8 mouse cellular contexts compared by ENCODE assay signal in genomic region chr1:131095574-131095973, GRCm38 (mm10). TPM values are rescaled to one million over a fixed set of nuclear protein-coding genes. Genes with fewer than 3 reads are reported as not detected.
DNase-seq lines count a peak whose midpoint lies in the region; ATAC-seq and TF ChIP-seq lines count a peak whose summit lies in the region.

No protein-coding gene starts in this region.

- no peak for ATAC-seq in limb, embryonic 14.5 days (ENCODE audit: low FRiP score, low read depth)
- no peak for ATAC-seq in neural tube, embryonic 12.5 days (ENCODE audit: low FRiP score, low read depth)

- peaks cover 11% of the 10 kb centered on the region for H3K4me1 ChIP-seq in embryonic fibroblast, embryonic 13.5 days (ENCODE audit: control insufficient read depth, insufficient read depth, low read length)
- H3K4me1 ChIP-seq in limb, embryonic 14.5 days (ENCODE audit: control insufficient read depth, insufficient read depth, low read length) = peaks cover 26% of the 10 kb centered on the region
- peaks cover 40% of the 10 kb centered on the region for H3K4me1 ChIP-seq in neural tube, embryonic 12.5 days

- TF ChIP-seq CTCF in layer of hippocampus, adult 2 months (conservative IDR thresholded peaks at IDR 0.05) = no peak
- TF ChIP-seq CTCF in embryonic fibroblast, embryonic 13.5 days (IDR thresholded peaks at IDR 0.05; ENCODE audit: borderline replicate concordance, insufficient read depth, low read length) = no peak

- DNase-seq in layer of hippocampus, adult 2 months (ENCODE audit: low spot score in 2 of 2) = peak in 1 of 2 experiments; percentile 65
- DNase-seq in layer of hippocampus, postnatal 25 days (ENCODE audit: extremely low spot score in 1 of 2, low spot score in 1 of 2) = no peak
- DNase-seq in limb, embryonic 14.5 days (ENCODE audit: low spot score) = no peak
- no peak for DNase-seq in thymus, postnatal 14 days
- DNase-seq in left cerebral cortex, postnatal 36 days (ENCODE audit: low spot score in 2 of 2) = no peak
- no peak for DNase-seq in cerebellum, adult 9-10 months

- 52% methylated on average over 8 of the region's 8 CpGs for WGBS in limb, embryonic 14.5 days
- WGBS in neural tube, embryonic 12.5 days = 37% methylated on average over 8 of the region's 8 CpGs

- peak overlapping the region; percentile 90 for H3K9ac ChIP-seq in limb, embryonic 14.5 days (ENCODE audit: low read depth, low read length, severe bottlenecking)
- H3K9ac ChIP-seq in neural tube, embryonic 12.5 days = peak overlapping the region; percentile 95

- no peaks in the 10 kb centered on the region for H3K9me3 ChIP-seq in limb, embryonic 14.5 days (ENCODE audit: control insufficient read depth, low read length)
- no peaks in the 10 kb centered on the region for H3K9me3 ChIP-seq in neural tube, embryonic 12.5 days

- peak overlapping the region; percentile 89 for H3K4me3 ChIP-seq in layer of hippocampus, adult 2 months
- peak overlapping the region; percentile 83 for H3K4me3 ChIP-seq in embryonic fibroblast, embryonic 13.5 days (ENCODE audit: insufficient read depth, low read length)
- peak overlapping the region; percentile 93 for H3K4me3 ChIP-seq in limb, embryonic 14.5 days (replicated peaks; ENCODE audit: low read length)
- H3K4me3 ChIP-seq in neural tube, embryonic 12.5 days = peak overlapping the region; percentile 99

- peak overlapping the region; percentile 79 for H3K4me2 ChIP-seq in limb, embryonic 14.5 days (replicated peaks; ENCODE audit: low read depth, low read length, severe bottlenecking)
- H3K4me2 ChIP-seq in neural tube, embryonic 12.5 days (replicated peaks) = peak overlapping the region; percentile 81

- no peaks in the 10 kb centered on the region for H3K36me3 ChIP-seq in limb, embryonic 14.5 days (ENCODE audit: control insufficient read depth, insufficient read depth, low read length)
- H3K36me3 ChIP-seq in neural tube, embryonic 12.5 days = no peaks in the 10 kb centered on the region

- H3K27me3 ChIP-seq in limb, embryonic 14.5 days (ENCODE audit: control insufficient read depth, insufficient read depth, low read length) = no peaks in the 10 kb centered on the region
- no peaks in the 10 kb centered on the region for H3K27me3 ChIP-seq in neural tube, embryonic 12.5 days (replicated peaks)

- intact Hi-C loops in left cerebral cortex, postnatal 36 days (cut with DNase I) = loop anchor here (5.0 kb wide), 1 partner anchor 33 kb away; no protein-coding TSS in a partner anchor

- peak overlapping the region; percentile 85; the same call in 1 of the 2 replicates for H3K27ac ChIP-seq in layer of hippocampus, adult 2 months
- no peak overlapping the region for H3K27ac ChIP-seq in embryonic fibroblast, embryonic 13.5 days (ENCODE audit: insufficient read depth, low read length)
- H3K27ac ChIP-seq in limb, embryonic 14.5 days (replicated peaks; ENCODE audit: low read depth, low read length) = no peak overlapping the region
- H3K27ac ChIP-seq in neural tube, embryonic 12.5 days = no peak overlapping the region

- no peak for TF ChIP-seq POLR2A in embryonic fibroblast, embryonic 13.5 days (IDR thresholded peaks at IDR 0.05; ENCODE audit: low read depth, low read length)
- no peak for TF ChIP-seq POLR2A in limb, embryonic 14.5 days (IDR thresholded peaks at IDR 0.05; ENCODE audit: borderline replicate concordance, extremely low read depth, insufficient read depth, insufficient read length)

RNA-seq across cellular contexts. Expression of gene Mapkapk2, which starts 2.1 kb away (rescaled TPM):
- 10 to 100 TPM; 28.4 to 29.4 TPM for total RNA-seq in layer of hippocampus, adult 2 months (2021)
- 10 to 100 TPM; 26.9 to 31.4 TPM for total RNA-seq in layer of hippocampus, postnatal 25 days (2021)
- 111 and 124 TPM in 2 replicates for polyA plus RNA-seq in embryonic fibroblast, embryonic 13.5 days (2011; ENCODE audit: insufficient read length, low read depth, missing spikeins)
- polyA plus RNA-seq in limb, embryonic 14.5 days (2012; rRNA removed) = 60.9 and 70.0 TPM in 2 replicates
- 49.9 and 51.6 TPM in 2 replicates for polyA plus RNA-seq in limb, embryonic 14.5 days (2014; fragmentation: Nextera tagmentation; extraction: Ambion mirVana)
- 44.2 and 46.8 TPM in 2 replicates for polyA plus RNA-seq in neural tube, embryonic 12.5 days (2016; fragmentation: Nextera tagmentation; extraction: Ambion mirVana)
- total RNA-seq in left cerebral cortex, postnatal 36 days (2021) = 10 to 100 TPM; 26.3 to 30.7 TPM

RNA-seq across cellular contexts. Expression of gene Dyrk3, which starts 42.6 kb away (rescaled TPM):
- 10 to 100 TPM; 19.2 to 21.7 TPM for total RNA-seq in layer of hippocampus, adult 2 months (2021)
- total RNA-seq in layer of hippocampus, postnatal 25 days (2021) = 10 to 100 TPM; 15.7 to 17.4 TPM
- 4.5 TPM in 2 replicates for polyA plus RNA-seq in embryonic fibroblast, embryonic 13.5 days (2011; ENCODE audit: insufficient read length, low read depth, missing spikeins)
- polyA plus RNA-seq in limb, embryonic 14.5 days (2012; rRNA removed) = 1.6 and 1.7 TPM in 2 replicates
- polyA plus RNA-seq in limb, embryonic 14.5 days (2014; fragmentation: Nextera tagmentation; extraction: Ambion mirVana) = 2.3 and 2.7 TPM in 2 replicates
- polyA plus RNA-seq in neural tube, embryonic 12.5 days (2016; fragmentation: Nextera tagmentation; extraction: Ambion mirVana) = 12.4 and 14.8 TPM in 2 replicates
- total RNA-seq in left cerebral cortex, postnatal 36 days (2021) = 10 to 100 TPM in 1 of 2 experiments, 1 to 10 TPM in 1; 8.1 to 14.0 TPM

RNA-seq across cellular contexts. Expression of gene Eif2d, which starts 57.4 kb away (rescaled TPM):
- 10 to 100 TPM; 41.2 to 48.6 TPM for total RNA-seq in layer of hippocampus, adult 2 months (2021)
- 10 to 100 TPM; 37.6 to 39.4 TPM for total RNA-seq in layer of hippocampus, postnatal 25 days (2021)
- 46.7 and 46.9 TPM in 2 replicates for polyA plus RNA-seq in embryonic fibroblast, embryonic 13.5 days (2011; ENCODE audit: insufficient read length, low read depth, missing spikeins)
- polyA plus RNA-seq in limb, embryonic 14.5 days (2012; rRNA removed) = 59.8 and 60.7 TPM in 2 replicates
- 61.9 and 64.8 TPM in 2 replicates for polyA plus RNA-seq in limb, embryonic 14.5 days (2014; fragmentation: Nextera tagmentation; extraction: Ambion mirVana)
- polyA plus RNA-seq in neural tube, embryonic 12.5 days (2016; fragmentation: Nextera tagmentation; extraction: Ambion mirVana) = 50.7 and 54.1 TPM in 2 replicates
- 10 to 100 TPM; 31.6 to 38.6 TPM for total RNA-seq in left cerebral cortex, postnatal 36 days (2021)
